Mouse (Mus musculus) hindbrain, embryonic 13.5 days (tissue): ENCODE data around the gene Olfr1230. TPM values are rescaled to one million over a fixed set of nuclear protein-coding genes. Genes with fewer than 3 reads are reported as not detected.

Source experiments
- ATAC-seq: fragments of 200-750 bp; cut with Nextera tagmentation; 2 replicates; pipeline ENCODE4 v1.8.0; 2017; ENCODE audit warnings: moderate TSS enrichment; ENCODE audit not compliant: low FRiP score
- H3K27ac ChIP-seq: fragments of 300-500 bp; sonication (generic); 2 replicates; pipeline ENCODE4 v1.5.1; 2015; ENCODE audit warnings: inconsistent platforms, mild to moderate bottlenecking, moderate library complexity
- H3K27me3 ChIP-seq: fragments of 300-500 bp; sonication (generic); 2 replicates; pipeline ENCODE4 v1.6.1; 2015; ENCODE audit warnings: mild to moderate bottlenecking, inconsistent platforms
- H3K36me3 ChIP-seq: fragments of 300-500 bp; sonication (generic); 2 replicates; pipeline ENCODE4 v1.6.1; 2015; ENCODE audit warnings: mild to moderate bottlenecking, inconsistent platforms
- H3K4me1 ChIP-seq: fragments of 300-500 bp; sonication (generic); replicated peaks from 2 replicates; pipeline ENCODE4 v1.6.1; 2015; ENCODE audit warnings: inconsistent platforms
- H3K4me2 ChIP-seq: fragments of 300-500 bp; sonication (generic); 2 replicates; pipeline ENCODE4 v1.6.1; 2015; ENCODE audit warnings: inconsistent platforms, mild to moderate bottlenecking, moderate library complexity
- H3K4me3 ChIP-seq: fragments of 300-500 bp; sonication (generic); 2 replicates; pipeline ENCODE4 v1.5.1; 2015; ENCODE audit warnings: mild to moderate bottlenecking, inconsistent platforms
- H3K9ac ChIP-seq: fragments of 300-500 bp; sonication (generic); 2 replicates; pipeline ENCODE4 v1.6.1; 2015; ENCODE audit warnings: mild to moderate bottlenecking, inconsistent platforms
- H3K9me3 ChIP-seq: fragments of 300-500 bp; sonication (generic); 2 replicates; pipeline ENCODE4 v1.6.1; 2016; ENCODE audit warnings: inconsistent platforms
- WGBS: fragments of 180-500 bp; shearing (Covaris S2); methylation state at CpG from one replicate; pipeline ENCODE4 v1.1.7; 2015; 5-methylcytosine and 5-hydroxymethylcytosine counted together
- polyA plus RNA-seq: library from polyadenylated mRNA; unstranded; fragments of >200 nt; fragmentation: Nextera tagmentation; extraction: Ambion mirVana; gene quantifications from 2 replicates; pipeline ENCODE4 v1.2.1, GENCODE M21; 2015

Gene Olfr1230
- polyA plus RNA-seq, result not detected in 2 replicates

- no peak within 1 kb of the TSS for H3K4me2 ChIP-seq
- no peak within 1 kb of the TSS for H3K4me3 ChIP-seq
- 95% methylated on average over 1 of the region's 1 CpGs for WGBS
- H3K36me3 ChIP-seq, result no peaks in the 10 kb centered on the region
- H3K9me3 ChIP-seq, result no peaks in the 10 kb centered on the region
- ATAC-seq, result no peak
- H3K4me1 ChIP-seq, result no peaks in the 10 kb centered on the region
- no peak within 1 kb of the TSS for H3K27ac ChIP-seq
- H3K9ac ChIP-seq, result no peak within 1 kb of the TSS
- H3K27me3 ChIP-seq, result no peaks in the 10 kb centered on the region
These were observed at the start of gene Olfr1230 for GRCm38 (mm10) chr2:89297168-89297567. Gene Olfr1230, minus strand, starts transcription at chr2:89297268.

GRCm38 (mm10) chr2:89342298-89342697, 45.2 kb upstream of the Olfr1230 start, which contains the start of gene Olfr1233:
Gene Olfr1233, minus strand, starts transcription at chr2:89342398.
- Histone ChIP-seq H3K4me2 (no peak within 1 kb of the TSS), H3K9ac (no peak within 1 kb of the TSS), H3K4me3 (no peak within 1 kb of the TSS), H3K27ac (no peak within 1 kb of the TSS), H3K4me1 (no peaks in the 10 kb centered on the region), H3K9me3 (no peaks in the 10 kb centered on the region), H3K36me3 (no peaks in the 10 kb centered on the region), H3K27me3 (no peaks in the 10 kb centered on the region)
- no peak for ATAC-seq

DNA sequence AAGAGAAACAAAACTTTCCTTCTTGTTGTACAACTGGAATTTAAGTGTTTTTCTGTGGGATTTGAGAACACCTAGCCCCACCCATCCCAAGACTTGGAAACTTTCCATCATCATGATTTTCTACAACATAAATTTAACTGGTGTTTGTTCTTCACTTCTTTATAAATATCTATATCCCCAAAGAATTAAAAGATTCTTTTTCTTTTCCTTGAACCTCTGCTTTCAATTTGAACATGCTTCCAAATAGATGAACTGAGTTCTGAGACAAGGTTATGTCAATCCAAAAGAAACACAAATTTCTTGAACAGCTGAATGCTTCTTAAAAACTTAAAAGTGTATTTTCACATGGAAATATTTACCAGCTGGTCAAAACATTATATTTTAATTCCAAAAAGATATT, 32.5 kb upstream of the Olfr1230 start, which contains the start of gene Olfr1232:
Gene Olfr1232, minus strand, starts transcription at position 101 of the 400 bp plus-strand sequence.
- Histone ChIP-seq H3K27ac (no peak within 1 kb of the TSS), H3K27me3 (no peaks in the 10 kb centered on the region)

DNA sequence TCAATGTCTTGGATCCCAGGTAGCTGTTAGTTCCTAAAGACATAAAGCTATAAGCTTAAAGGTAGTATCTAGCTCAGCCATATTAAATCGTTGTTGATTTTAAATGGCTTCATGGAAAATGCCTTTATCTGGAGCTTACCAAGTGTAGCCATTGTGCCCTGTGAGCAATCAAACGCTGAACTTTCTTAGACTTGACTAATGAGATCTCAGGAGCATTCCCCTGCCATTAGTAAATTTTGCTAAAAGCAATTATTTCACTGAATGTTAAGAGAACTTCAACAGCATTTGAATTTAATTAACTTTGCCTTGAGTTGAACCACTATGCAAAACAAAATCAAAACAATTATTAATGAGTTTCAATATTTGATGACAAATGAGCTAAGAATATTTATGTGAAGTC, 9.9 kb upstream of the Olfr1230 start, which contains the start of gene Olfr1231:
Gene Olfr1231, minus strand, starts transcription at position 101 of the 400 bp plus-strand sequence.
- 80% methylated on average over 2 of the region's 2 CpGs for WGBS
- H3K9ac ChIP-seq, result no peak within 1 kb of the TSS
- ATAC-seq, result no peak

More for the DNA sequence above, 32.5 kb upstream of the Olfr1230 start, which contains the start of gene Olfr1232:
- H3K9ac ChIP-seq, result no peak within 1 kb of the TSS
- no peak within 1 kb of the TSS for H3K4me3 ChIP-seq
- H3K9me3 ChIP-seq, result no peaks in the 10 kb centered on the region
- H3K4me1 ChIP-seq, result no peaks in the 10 kb centered on the region
- no peak within 1 kb of the TSS for H3K4me2 ChIP-seq
- ATAC-seq, result no peak
- no peaks in the 10 kb centered on the region for H3K36me3 ChIP-seq

DNA sequence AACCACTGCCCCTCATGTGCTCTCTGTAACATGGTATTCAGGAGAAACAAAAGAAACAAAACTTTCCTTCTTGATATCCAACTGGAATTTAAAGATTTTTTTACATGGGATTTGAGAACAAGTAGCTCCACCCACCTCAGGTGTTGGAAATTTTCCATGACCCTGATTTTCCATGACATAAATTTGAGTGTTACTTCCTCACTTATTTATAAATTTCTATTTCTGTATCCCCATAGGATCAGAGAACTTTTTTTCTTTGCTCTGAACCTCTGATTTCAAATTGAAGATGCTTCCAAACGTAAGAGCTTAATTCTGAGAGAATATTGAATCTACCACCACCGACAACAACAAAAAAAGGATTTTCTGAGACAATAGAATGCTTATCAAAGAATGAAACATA, 9.2 kb downstream of the Olfr1230 start, which contains the start of gene Olfr1229:
Gene Olfr1229, minus strand, starts transcription at position 101 of the 400 bp plus-strand sequence.
- Histone ChIP-seq H3K4me3 (no peak within 1 kb of the TSS), H3K4me1 (no peaks in the 10 kb centered on the region), H3K27me3 (no peaks in the 10 kb centered on the region), H3K9ac (no peak within 1 kb of the TSS), H3K9me3 (no peaks in the 10 kb centered on the region), H3K36me3 (no peaks in the 10 kb centered on the region), H3K4me2 (no peak within 1 kb of the TSS), H3K27ac (no peak within 1 kb of the TSS)
- no peak for ATAC-seq
- WGBS, result 81% methylated on average over 2 of the region's 2 CpGs

More for the DNA sequence above, 9.9 kb upstream of the Olfr1230 start, which contains the start of gene Olfr1231:
- no peaks in the 10 kb centered on the region for H3K36me3 ChIP-seq
- no peak within 1 kb of the TSS for H3K4me3 ChIP-seq
- H3K9me3 ChIP-seq, result no peaks in the 10 kb centered on the region
- no peaks in the 10 kb centered on the region for H3K4me1 ChIP-seq
- H3K27ac ChIP-seq, result no peak within 1 kb of the TSS
- H3K4me2 ChIP-seq, result no peak within 1 kb of the TSS
- H3K27me3 ChIP-seq, result no peaks in the 10 kb centered on the region

DNA sequence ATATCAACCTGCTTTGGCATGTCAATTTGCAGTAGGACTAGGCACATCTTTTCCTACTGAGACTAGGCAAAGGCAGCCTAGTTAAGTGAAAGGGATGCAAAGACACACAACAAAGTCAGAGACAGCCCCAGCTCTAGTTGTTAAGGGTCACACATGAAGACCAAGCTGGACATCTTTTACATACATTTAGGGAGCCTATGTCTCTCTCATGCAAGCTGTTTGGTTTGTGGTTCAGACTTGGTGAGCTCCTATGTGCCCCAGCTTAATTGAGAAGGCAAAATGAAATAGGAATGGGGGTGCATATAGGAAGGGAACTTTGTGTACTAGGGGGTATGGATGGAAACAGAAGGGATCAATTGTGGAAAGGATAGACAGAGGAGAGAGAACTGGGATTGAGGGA, 43.1 kb downstream of the Olfr1230 start, which contains the start of gene Olfr1228:
Gene Olfr1228, minus strand, starts transcription at position 101 of the 400 bp plus-strand sequence.
- H3K4me3 ChIP-seq, result no peak within 1 kb of the TSS
- H3K4me2 ChIP-seq, result no peak within 1 kb of the TSS
- H3K27me3 ChIP-seq, result no peaks in the 10 kb centered on the region
- no peak within 1 kb of the TSS for H3K27ac ChIP-seq
- no peaks in the 10 kb centered on the region for H3K4me1 ChIP-seq
- no peak within 1 kb of the TSS for H3K9ac ChIP-seq
- no peaks in the 10 kb centered on the region for H3K36me3 ChIP-seq
- ATAC-seq, result no peak
- H3K9me3 ChIP-seq, result no peaks in the 10 kb centered on the region

Other genes starting within 250 kb of the Olfr1230 start
- gene Olfr1218, start 236.1 kb downstream of the Olfr1230 start, polyA plus RNA-seq, result not detected in 2 replicates
- gene Olfr1219, start 213.8 kb downstream of the Olfr1230 start, polyA plus RNA-seq, result not detected in 2 replicates
- not detected in 2 replicates for gene Olfr1220, start 190.4 kb downstream of the Olfr1230 start, polyA plus RNA-seq
- not detected in 2 replicates for gene Olfr1221, start 180.0 kb downstream of the Olfr1230 start, polyA plus RNA-seq
- gene Olfr1222, start 164.2 kb downstream of the Olfr1230 start, polyA plus RNA-seq, result not detected in 2 replicates
- gene Olfr1223, start 145.7 kb downstream of the Olfr1230 start, polyA plus RNA-seq, result not detected in 2 replicates
- not detected in 2 replicates for gene Olfr1224-ps1, start 133.2 kb downstream of the Olfr1230 start, polyA plus RNA-seq
- not detected in 2 replicates for gene Olfr1225, start 122.6 kb downstream of the Olfr1230 start, polyA plus RNA-seq
- gene Olfr1226, start 97.2 kb downstream of the Olfr1230 start, polyA plus RNA-seq, result not detected in 2 replicates
- not detected in 2 replicates for gene Olfr1228, start 43.2 kb downstream of the Olfr1230 start, polyA plus RNA-seq
- gene Olfr1229, start 9.3 kb downstream of the Olfr1230 start, polyA plus RNA-seq, result not detected in 2 replicates
- gene Olfr1231, start 9.8 kb upstream of the Olfr1230 start, polyA plus RNA-seq, result not detected in 2 replicates
- not detected in 2 replicates for gene Olfr1232, start 32.4 kb upstream of the Olfr1230 start, polyA plus RNA-seq
- gene Olfr1233, start 45.1 kb upstream of the Olfr1230 start, polyA plus RNA-seq, result not detected in 2 replicates
- gene Olfr1234, start 67.6 kb upstream of the Olfr1230 start, polyA plus RNA-seq, result not detected in 2 replicates
- not detected in 2 replicates for gene Olfr1238, start 112.4 kb upstream of the Olfr1230 start, polyA plus RNA-seq
- not detected in 2 replicates for gene Olfr1239, start 123.1 kb upstream of the Olfr1230 start, polyA plus RNA-seq
- gene Olfr1240, start 145.7 kb upstream of the Olfr1230 start, polyA plus RNA-seq, result not detected in 2 replicates
- not detected in 2 replicates for gene Olfr1241, start 189.9 kb upstream of the Olfr1230 start, polyA plus RNA-seq
- gene Olfr1242, start 201.1 kb upstream of the Olfr1230 start, polyA plus RNA-seq, result not detected in 2 replicates
- gene Olfr1243, start 234.2 kb upstream of the Olfr1230 start, polyA plus RNA-seq, result not detected in 2 replicates